Mouse (Mus musculus) liver, embryonic 12.5 days (tissue): ENCODE data around the gene Chchd6. TPM values are rescaled to one million over a fixed set of nuclear protein-coding genes. Genes with fewer than 3 reads are reported as not detected.

Experiments used
- ATAC-seq: fragments of 200-750 bp; cut with Nextera tagmentation; 2 replicates; pipeline ENCODE4 v1.8.0; 2017; ENCODE audit warnings: moderate number of reproducible peaks, mild to moderate bottlenecking, moderate library complexity
- H3K27ac ChIP-seq: fragments of 300-500 bp; sonication (generic); 2 replicates; pipeline ENCODE4 v1.5.1; 2016; ENCODE audit warnings: mild to moderate bottlenecking
- H3K27me3 ChIP-seq: fragments of 300-500 bp; sonication (generic); replicated peaks from 2 replicates; pipeline ENCODE4 v1.6.1; 2016; ENCODE audit warnings: mild to moderate bottlenecking, moderate library complexity
- H3K36me3 ChIP-seq: fragments of 300-500 bp; sonication (generic); 2 replicates; pipeline ENCODE4 v1.6.1; 2016; ENCODE audit warnings: mild to moderate bottlenecking, moderate library complexity
- H3K4me1 ChIP-seq: fragments of 300-500 bp; sonication (generic); 2 replicates; pipeline ENCODE4 v1.6.1; 2016
- H3K4me2 ChIP-seq: fragments of 300-500 bp; sonication (generic); 2 replicates; pipeline ENCODE4 v1.6.1; 2016; ENCODE audit warnings: mild to moderate bottlenecking, moderate library complexity
- H3K4me3 ChIP-seq: fragments of 300-500 bp; sonication (generic); 2 replicates; pipeline ENCODE4 v1.5.1; 2016; ENCODE audit warnings: mild to moderate bottlenecking, moderate library complexity
- H3K9ac ChIP-seq: fragments of 300-500 bp; sonication (generic); 2 replicates; pipeline ENCODE4 v1.6.1; 2016; ENCODE audit warnings: mild to moderate bottlenecking, moderate library complexity
- H3K9me3 ChIP-seq: fragments of 300-500 bp; sonication (generic); replicated peaks from 2 replicates; pipeline ENCODE4 v1.6.1; 2016; ENCODE audit warnings: mild to moderate bottlenecking, moderate library complexity
- WGBS: fragments of 180-500 bp; shearing (Covaris S2); methylation state at CpG from one replicate; pipeline ENCODE4 v1.1.7; 2016; ENCODE audit not compliant: insufficient replicate concordance; 5-methylcytosine and 5-hydroxymethylcytosine counted together
- polyA plus RNA-seq: library from polyadenylated mRNA; unstranded; fragments of >200 nt; fragmentation: Nextera tagmentation; extraction: Ambion mirVana; gene quantifications from 2 replicates; pipeline ENCODE4 v1.2.1, GENCODE M21; 2016

Gene Chchd6
- polyA plus RNA-seq, 1 experiment from 2014 or later: 27.7 TPM

DNA sequence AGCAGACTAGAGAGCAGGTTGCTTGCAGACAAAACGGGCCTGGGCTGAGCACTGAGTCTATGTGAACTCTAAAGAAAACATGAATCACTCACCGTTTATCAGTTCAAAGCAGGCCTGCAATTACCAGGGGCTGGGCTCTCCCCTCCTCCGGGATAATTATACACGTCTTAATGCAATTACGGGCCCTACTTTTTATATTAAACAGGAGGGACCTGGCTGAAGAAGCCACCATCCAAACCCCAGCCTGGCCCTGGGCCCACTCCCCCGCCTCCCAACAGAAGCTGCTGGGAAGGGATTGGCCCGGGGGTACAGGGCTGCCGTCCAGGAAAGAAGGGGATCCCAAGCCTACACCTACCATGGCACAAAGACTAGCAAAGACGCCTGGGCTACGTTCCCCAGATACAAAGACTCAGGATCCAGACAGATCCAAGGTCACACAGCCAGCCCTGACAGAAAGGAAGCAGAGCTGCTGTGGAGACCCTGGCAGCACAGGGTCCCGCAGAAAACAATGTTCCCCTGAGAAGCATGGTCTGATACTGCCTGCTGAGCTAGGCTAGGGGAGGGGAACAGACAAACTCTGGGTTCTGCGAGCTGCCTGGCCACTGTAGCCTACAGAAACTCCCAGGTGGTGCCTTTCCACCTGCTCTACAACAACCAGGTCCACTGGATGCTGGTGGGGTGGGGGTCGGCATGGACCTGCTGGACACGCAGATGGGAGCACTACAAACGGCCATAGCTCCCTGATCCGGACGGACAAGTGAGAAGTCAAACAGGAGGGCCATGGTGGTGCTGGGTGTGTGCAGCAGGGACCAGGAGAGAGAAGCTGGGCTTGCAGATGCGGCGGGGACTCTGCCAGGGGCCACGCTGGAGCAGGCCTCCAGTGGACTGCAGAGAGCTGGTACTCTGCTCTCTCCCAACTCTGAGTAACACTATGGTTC, 235.4 kb downstream of the Chchd6 start:
- no peak overlapping the region; the same call in 1 of the 2 replicates for H3K9ac ChIP-seq
- H3K27me3 ChIP-seq: peaks cover 38% of the 10 kb centered on the region
- peak overlapping the region; percentile 97 for H3K4me2 ChIP-seq
- H3K27ac ChIP-seq: no peak overlapping the region
- 60% methylated on average over 20 of the region's 20 CpGs for WGBS
- no peak overlapping the region for H3K4me3 ChIP-seq
- peaks cover 41% of the 10 kb centered on the region for H3K4me1 ChIP-seq
- peaks cover 17% of the 10 kb centered on the region for H3K36me3 ChIP-seq
- no peak for ATAC-seq
- no peaks in the 10 kb centered on the region for H3K9me3 ChIP-seq

DNA sequence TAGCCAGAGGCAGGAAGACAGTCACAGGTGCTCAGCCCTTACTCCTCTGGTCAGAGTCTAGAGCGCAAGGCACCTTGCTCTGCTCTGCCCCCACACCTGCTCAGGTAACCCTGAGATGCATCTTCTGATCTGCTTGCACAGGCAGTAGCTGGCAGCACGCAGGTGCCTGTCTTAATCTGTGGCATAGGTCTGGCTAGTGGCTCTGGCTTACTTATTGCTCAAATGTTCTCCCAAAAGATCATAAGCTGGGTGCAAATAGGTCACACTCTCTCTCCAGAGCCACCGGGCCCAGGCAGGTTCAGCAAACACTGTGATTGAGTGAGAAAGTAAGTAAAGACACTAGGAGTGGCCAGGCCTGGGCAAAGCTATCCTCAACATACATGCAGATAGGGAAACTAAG, 236.3 kb downstream of the Chchd6 start:
- peaks cover 32% of the 10 kb centered on the region for H3K27me3 ChIP-seq
- peaks cover 41% of the 10 kb centered on the region for H3K4me1 ChIP-seq
- H3K4me2 ChIP-seq: no peak overlapping the region
- peaks cover 25% of the 10 kb centered on the region for H3K36me3 ChIP-seq
- no peaks in the 10 kb centered on the region for H3K9me3 ChIP-seq
- no peak overlapping the region for H3K9ac ChIP-seq
- no peak overlapping the region for H3K27ac ChIP-seq
- 76% methylated on average over 3 of the region's 3 CpGs for WGBS
- H3K4me3 ChIP-seq: no peak overlapping the region
- no peak for ATAC-seq

GRCm38 (mm10) chr6:89355661-89356060, 239.8 kb downstream of the Chchd6 start:
- no peak overlapping the region for H3K4me3 ChIP-seq
- no peak for ATAC-seq
- H3K27ac ChIP-seq: no peak overlapping the region
- peaks cover 30% of the 10 kb centered on the region for H3K4me1 ChIP-seq
- H3K9ac ChIP-seq: no peak overlapping the region
- peaks cover under 1% of the 10 kb centered on the region; the same call in 1 of the 2 replicates for H3K27me3 ChIP-seq
- H3K9me3 ChIP-seq: no peaks in the 10 kb centered on the region
- WGBS: 64% methylated on average over 7 of the region's 7 CpGs
- H3K4me2 ChIP-seq: no peak overlapping the region
- peaks cover 38% of the 10 kb centered on the region for H3K36me3 ChIP-seq

DNA sequence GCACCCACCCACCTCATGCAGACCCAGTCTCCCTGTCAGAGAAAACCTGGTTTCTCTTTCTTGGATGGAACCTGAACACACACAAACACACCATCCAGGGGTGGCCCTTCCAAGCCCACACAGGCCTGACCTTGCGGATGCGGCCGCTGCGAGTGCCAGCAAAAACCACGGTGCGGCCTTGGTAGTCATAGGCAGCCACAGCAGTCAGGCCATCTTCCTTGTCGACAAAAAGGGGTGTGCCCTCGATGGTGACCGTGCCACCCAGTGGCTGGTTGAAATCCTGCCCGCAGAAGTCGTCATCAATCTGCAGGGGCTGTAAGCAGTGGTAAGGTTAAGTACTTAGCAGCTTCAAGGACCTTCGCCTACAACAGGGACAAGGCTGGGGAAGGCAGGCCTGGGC, 240.7 kb downstream of the Chchd6 start:
- no peak overlapping the region for H3K9ac ChIP-seq
- ATAC-seq: no peak
- no peak overlapping the region for H3K4me3 ChIP-seq
- no peak overlapping the region for H3K27ac ChIP-seq
- WGBS: 84% methylated on average over 12 of the region's 12 CpGs
- no peak overlapping the region for H3K4me2 ChIP-seq
- H3K4me1 ChIP-seq: peaks cover 24% of the 10 kb centered on the region
- H3K9me3 ChIP-seq: no peaks in the 10 kb centered on the region
- no peaks in the 10 kb centered on the region; the same call in 1 of the 2 replicates for H3K27me3 ChIP-seq
- peaks cover 47% of the 10 kb centered on the region for H3K36me3 ChIP-seq

DNA sequence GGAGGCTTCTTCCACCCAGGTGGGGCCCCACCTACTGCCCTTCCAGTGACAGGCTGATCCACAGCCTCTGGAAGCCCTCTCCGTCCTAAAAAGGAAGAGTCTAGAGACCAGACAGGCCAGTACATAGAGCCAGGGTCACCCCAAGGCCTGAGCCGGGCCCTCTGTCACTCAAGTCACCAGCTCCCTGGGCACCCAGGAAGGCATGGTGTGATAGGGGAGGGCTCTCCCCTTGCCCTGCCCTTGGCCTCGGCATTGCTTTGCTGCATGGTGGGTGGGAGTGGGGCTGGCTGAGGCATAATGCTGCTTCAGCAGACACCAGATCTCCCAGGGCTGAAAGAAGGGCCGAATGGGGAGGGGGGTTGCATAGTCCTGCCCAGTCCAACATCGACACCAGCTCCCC, 241.4 kb downstream of the Chchd6 start:
- H3K4me3 ChIP-seq: no peak overlapping the region
- no peak overlapping the region for H3K27ac ChIP-seq
- H3K36me3 ChIP-seq: peaks cover 52% of the 10 kb centered on the region
- no peak overlapping the region for H3K9ac ChIP-seq
- no peak for ATAC-seq
- no peaks in the 10 kb centered on the region for H3K9me3 ChIP-seq
- peaks cover 17% of the 10 kb centered on the region for H3K4me1 ChIP-seq
- no peaks in the 10 kb centered on the region; the same call in 1 of the 2 replicates for H3K27me3 ChIP-seq
- H3K4me2 ChIP-seq: no peak overlapping the region
- WGBS: 67% methylated on average over 5 of the region's 5 CpGs

GRCm38 (mm10) chr6:89353101-89353500, 242.4 kb downstream of the Chchd6 start:
- no peaks in the 10 kb centered on the region for H3K9me3 ChIP-seq
- peaks cover 15% of the 10 kb centered on the region; the same call in 1 of the 2 replicates for H3K4me1 ChIP-seq
- H3K27ac ChIP-seq: no peak overlapping the region
- 80% methylated on average over 8 of the region's 8 CpGs for WGBS
- peaks cover 52% of the 10 kb centered on the region for H3K36me3 ChIP-seq
- no peak for ATAC-seq
- H3K9ac ChIP-seq: no peak overlapping the region
- H3K4me3 ChIP-seq: no peak overlapping the region
- H3K4me2 ChIP-seq: no peak overlapping the region
- H3K27me3 ChIP-seq: no peaks in the 10 kb centered on the region

- Histone ChIP-seq H3K4me2 (no peak overlapping the region), H3K27ac (no peak overlapping the region), H3K9ac (no peak overlapping the region), H3K4me1 (peaks cover 15% of the 10 kb centered on the region; the same call in 1 of the 2 replicates), H3K27me3 (no peaks in the 10 kb centered on the region), H3K4me3 (no peak overlapping the region), H3K9me3 (no peaks in the 10 kb centered on the region), H3K36me3 (peaks cover 52% of the 10 kb centered on the region)
- 73% methylated on average over 5 of the region's 5 CpGs for WGBS
- ATAC-seq: no peak
Observed at GRCm38 (mm10) chr6:89351441-89352137, 243.9 kb downstream of the Chchd6 start.

DNA sequence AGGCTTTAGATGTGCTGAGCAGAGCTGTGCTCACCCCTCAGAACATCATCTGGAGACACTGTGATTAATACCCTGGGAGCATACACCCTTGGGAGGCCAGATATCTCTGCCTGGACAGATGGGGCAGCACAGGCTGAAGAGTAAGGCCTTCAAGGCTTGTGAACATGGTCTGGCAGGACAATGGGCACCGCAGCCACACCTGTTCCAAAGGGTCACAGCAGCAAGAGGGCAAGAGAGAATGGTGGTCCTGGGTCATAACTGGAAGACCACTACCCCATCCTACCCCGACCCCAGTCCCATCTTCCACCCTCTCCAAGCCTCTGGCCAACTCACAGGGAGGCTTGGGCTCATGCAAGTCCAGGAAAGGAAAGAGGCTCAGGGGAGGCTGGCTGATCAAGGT, 244.9 kb downstream of the Chchd6 start:
- Histone ChIP-seq H3K9me3 (no peaks in the 10 kb centered on the region), H3K27me3 (no peaks in the 10 kb centered on the region), H3K4me3 (no peak overlapping the region), H3K36me3 (peaks cover 43% of the 10 kb centered on the region), H3K4me2 (no peak overlapping the region), H3K9ac (no peak overlapping the region), H3K4me1 (peaks cover 19% of the 10 kb centered on the region), H3K27ac (no peak overlapping the region)
- WGBS: 65% methylated on average over 2 of the region's 2 CpGs
- no peak for ATAC-seq

DNA sequence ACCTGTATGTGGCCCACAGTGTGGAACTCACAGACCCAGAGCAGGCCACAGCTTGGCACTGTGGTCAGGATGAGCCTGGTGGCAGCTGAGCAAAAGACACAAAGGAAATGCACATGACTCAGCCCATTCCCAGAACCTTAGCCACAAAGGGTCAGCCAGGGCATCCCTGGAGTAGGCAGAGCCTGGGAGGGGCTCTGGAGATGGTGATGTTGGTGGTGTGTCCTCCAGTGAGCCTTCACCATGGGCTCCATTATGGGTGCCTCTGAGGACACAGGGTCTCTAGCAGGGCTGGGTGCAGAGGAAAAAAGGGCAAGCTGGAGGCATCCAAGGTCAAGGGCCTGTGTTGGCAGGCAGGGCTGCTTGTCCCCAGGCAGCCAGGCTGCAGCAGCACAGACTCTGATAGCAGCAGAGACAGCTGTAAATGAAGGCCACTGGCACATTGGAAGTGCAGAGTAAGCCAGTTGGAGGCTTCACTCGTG, 245.4 kb downstream of the Chchd6 start:
- peaks cover 24% of the 10 kb centered on the region for H3K4me1 ChIP-seq
- no peak overlapping the region for H3K27ac ChIP-seq

DNA sequence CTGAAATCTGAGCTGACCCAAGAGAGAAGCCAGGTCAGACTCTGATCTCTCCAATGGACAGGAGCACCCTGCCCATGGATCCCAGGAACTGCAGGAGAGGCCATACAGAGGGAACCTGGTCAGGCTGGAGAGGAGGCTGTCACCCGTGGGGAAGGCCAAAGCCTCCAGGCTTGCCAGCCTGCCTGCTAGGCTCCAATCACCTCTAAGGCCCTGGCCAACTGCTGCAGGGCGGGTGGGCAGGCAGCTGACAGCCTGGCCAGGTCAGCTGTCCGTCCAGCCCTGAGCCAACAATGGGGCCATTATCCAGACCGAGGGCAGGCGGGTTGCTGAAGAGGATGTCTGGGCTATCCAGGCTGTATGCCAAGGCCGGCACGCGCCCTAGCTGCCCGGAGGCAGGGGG, 247.1 kb downstream of the Chchd6 start:
- WGBS: 84% methylated on average over 9 of the region's 9 CpGs
- no peaks in the 10 kb centered on the region for H3K27me3 ChIP-seq
- H3K9ac ChIP-seq: no peak overlapping the region
- H3K4me3 ChIP-seq: no peak overlapping the region
- no peaks in the 10 kb centered on the region for H3K9me3 ChIP-seq
- no peak overlapping the region for H3K27ac ChIP-seq
- H3K36me3 ChIP-seq: peaks cover 30% of the 10 kb centered on the region
- peaks cover 29% of the 10 kb centered on the region for H3K4me1 ChIP-seq
- ATAC-seq: no peak
- H3K4me2 ChIP-seq: no peak overlapping the region

More for the DNA sequence above, 245.4 kb downstream of the Chchd6 start:
- no peak for ATAC-seq
- Histone ChIP-seq H3K36me3 (peaks cover 41% of the 10 kb centered on the region), H3K4me2 (no peak overlapping the region), H3K9me3 (no peaks in the 10 kb centered on the region), H3K4me3 (no peak overlapping the region), H3K9ac (no peak overlapping the region), H3K27me3 (no peaks in the 10 kb centered on the region)
- 69% methylated on average over 1 of the region's 1 CpGs for WGBS

GRCm38 (mm10) chr6:89347792-89348191, 247.7 kb downstream of the Chchd6 start:
- Histone ChIP-seq H3K4me3 (no peak overlapping the region), H3K27me3 (no peaks in the 10 kb centered on the region), H3K4me1 (peaks cover 29% of the 10 kb centered on the region), H3K27ac (no peak overlapping the region), H3K36me3 (peaks cover 26% of the 10 kb centered on the region), H3K4me2 (no peak overlapping the region), H3K9me3 (no peaks in the 10 kb centered on the region), H3K9ac (no peak overlapping the region)
- WGBS: 75% methylated on average over 1 of the region's 1 CpGs
- no peak for ATAC-seq

DNA sequence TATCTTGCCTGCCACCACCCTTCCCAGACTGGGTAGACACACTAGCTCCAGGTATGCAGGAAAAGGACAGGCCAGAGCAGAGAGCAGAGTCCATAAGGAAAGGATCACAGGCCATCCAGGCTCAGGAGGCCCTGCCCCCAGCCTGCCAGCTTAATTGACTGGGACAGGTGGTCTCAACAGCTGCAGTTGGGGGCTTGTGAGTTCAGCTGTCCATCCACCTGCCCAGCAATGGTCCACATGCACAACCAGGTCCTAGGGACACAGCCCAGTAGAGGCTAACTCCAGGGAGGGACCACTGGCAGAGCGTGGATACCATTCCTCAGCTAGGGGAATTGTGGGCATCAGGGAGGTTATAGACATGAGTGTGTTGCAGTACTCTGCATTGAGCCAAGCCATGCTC, 249.6 kb downstream of the Chchd6 start:
- H3K9ac ChIP-seq: no peak overlapping the region
- WGBS: 88% methylated on average over 1 of the region's 1 CpGs
- H3K4me1 ChIP-seq: peaks cover 19% of the 10 kb centered on the region

More for the DNA sequence above, 249.6 kb downstream of the Chchd6 start:
- Histone ChIP-seq H3K27me3 (no peaks in the 10 kb centered on the region), H3K4me2 (no peak overlapping the region), H3K9me3 (no peaks in the 10 kb centered on the region), H3K36me3 (peaks cover 43% of the 10 kb centered on the region), H3K27ac (no peak overlapping the region), H3K4me3 (no peak overlapping the region)
- ATAC-seq: no peak
